Mouse (Mus musculus) layer of hippocampus, postnatal 10 days (tissue): ENCODE measurements at regions not wholly inside any gene's neighbourhood (a gene's known extent, or its start where the extent isn't known, plus 50 kb on each side); places are given as distances from the start of the nearest gene placed in this dataset.

Experiments used
- DNase-seq, 2 experiments: peaks; one replicate each; pipeline ENCODE4 v3.0.0; 2021; ENCODE audit warnings: low spot score in 2 of 2

DNA sequence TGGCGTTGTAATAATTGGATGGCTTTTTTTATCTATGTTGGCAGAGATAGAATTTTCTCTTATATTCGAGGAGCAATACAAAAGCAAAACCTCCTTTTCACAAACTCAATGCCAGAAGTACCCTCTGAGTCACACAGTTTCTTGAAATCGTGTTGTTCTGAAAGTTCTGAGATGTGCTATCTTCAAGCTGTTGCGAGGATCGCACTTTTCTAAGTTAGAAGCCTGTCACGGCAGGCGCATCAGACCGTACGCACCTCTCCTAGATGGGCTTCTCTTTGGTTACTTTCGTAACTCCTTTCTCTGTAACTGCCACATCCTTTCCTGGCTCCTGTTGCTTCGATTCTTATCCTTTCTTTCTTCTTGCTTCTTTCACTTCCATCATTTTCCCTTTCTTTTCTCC is 271.2 kb upstream of the Arrdc3 start:
- no peak for DNase-seq

DNA sequence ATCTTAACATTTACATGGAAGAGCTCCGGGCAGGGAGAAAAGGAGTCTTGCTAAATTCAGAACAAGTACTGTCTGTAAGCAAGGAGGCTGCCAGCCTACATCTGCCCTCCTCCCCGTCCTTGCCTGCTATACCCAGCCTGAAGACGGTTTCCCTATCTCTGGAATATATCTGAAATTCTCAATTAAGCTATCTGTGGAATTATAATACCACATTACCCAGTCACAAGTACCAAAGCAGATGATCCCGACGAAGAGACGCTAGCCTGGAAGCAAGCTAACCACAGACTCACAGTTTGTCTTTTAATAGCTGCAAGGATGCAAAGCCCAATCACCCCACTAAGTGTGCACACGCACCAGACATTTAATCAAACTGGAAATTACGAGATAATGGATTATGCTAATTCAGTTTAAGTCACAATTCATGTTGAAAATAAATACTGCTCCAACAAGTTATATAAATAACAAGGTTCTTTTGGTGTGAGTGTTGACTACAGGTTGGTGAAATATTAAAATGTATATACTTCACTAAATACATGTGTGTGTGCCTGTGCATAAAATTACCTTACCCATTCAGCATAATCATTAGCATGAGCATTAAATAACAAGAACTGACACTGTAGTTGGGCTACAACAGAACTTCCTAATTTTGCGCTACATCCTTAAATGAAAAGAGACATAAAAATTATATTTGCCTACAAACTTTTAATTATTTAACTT is 269.9 kb upstream of the Arrdc3 start:
- DNase-seq: no peak

DNA sequence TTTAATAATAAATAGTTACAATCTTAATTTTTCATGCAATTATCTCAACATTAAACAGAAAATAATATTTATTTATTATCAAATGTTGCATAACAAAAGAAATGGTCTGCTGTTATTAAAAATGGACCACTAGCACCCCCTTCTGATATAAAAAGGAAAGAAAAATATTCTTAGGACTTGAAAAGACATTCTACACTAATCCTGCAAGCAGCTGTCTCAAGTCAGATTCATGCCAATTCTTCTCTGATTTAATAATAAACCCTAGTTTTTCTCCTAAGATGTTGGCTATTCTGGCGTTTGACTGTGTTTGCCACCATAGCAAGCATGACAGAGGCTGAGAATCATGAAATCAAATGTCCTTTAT is 269.3 kb upstream of the Arrdc3 start:
- no peak for DNase-seq

DNA sequence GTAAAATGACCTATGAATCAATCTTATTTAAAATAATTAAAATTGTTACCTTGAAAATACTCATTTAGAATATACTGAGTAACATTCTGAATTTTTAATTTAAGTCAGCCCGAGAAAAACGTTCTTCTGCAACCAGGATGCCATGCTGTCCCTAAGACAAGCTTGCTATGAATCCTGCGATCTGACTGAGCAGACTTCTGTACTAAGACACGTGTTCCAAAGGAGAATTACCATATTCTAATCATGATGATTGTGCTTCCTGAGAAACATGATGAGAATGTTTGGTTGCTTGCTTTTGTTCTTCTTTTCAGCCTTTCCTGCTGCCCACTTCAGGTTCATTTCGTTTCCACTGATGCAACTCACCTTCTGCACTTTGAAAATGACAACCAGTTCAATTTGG is 268.2 kb upstream of the Arrdc3 start:
- no peak for DNase-seq

DNA sequence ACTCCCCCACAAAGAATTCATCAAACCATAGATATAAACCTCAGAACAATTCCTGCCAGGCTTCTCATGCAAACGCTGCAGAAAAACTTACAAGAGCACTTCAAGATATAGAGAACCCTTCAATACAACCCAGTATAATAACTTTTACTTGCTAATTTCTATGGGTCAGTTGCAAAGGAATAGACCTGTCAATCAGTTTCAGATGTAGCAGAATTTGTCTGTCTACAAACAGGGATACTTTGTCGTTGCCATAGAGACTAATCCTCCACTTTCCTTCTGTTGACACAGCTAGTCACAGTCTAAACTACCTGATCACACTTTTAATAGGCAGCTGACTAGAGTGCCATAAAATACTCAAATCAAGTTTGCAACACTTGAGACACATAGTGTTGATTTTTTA is 260.2 kb upstream of the Arrdc3 start:
- DNase-seq: no peak

DNA sequence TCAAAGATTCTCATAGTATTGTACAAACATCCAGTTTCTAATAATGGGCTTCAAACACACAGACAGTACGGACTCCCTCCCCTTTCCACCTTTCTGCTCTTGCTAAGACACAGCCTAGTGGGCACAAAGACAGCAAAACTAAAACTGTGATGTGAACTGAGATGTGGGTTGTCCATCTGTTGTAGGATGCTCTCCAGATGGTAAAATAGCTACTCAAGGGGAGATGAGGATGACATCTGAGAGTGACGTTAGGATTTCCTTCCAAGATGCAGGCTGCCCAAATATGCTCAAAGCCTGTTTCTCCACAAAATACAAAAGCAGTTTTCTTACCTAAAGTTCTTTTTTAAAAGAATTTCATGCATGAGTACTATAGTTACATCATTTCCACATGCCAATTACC is 241.8 kb upstream of the Arrdc3 start:
- no peak for DNase-seq

DNA sequence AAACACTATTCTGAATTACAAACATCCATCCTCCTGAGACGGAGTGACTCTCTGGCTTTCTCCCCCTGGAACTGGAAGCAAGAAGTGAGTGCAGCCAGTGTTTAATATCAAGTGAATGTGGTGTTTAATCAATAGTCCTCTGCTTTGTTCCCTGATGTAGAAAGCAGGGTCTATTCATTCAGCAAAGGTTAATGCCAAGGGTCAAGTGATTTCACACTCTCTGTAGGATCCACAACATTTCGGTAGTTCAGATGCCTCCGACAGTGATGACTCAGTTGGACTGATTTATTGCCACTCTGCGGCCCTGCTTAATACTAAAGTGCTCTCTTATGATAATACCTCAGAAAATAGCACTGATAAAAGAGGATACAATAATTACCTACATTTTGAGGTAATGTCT is 235.6 kb upstream of the Arrdc3 start:
- no peak for DNase-seq

DNA sequence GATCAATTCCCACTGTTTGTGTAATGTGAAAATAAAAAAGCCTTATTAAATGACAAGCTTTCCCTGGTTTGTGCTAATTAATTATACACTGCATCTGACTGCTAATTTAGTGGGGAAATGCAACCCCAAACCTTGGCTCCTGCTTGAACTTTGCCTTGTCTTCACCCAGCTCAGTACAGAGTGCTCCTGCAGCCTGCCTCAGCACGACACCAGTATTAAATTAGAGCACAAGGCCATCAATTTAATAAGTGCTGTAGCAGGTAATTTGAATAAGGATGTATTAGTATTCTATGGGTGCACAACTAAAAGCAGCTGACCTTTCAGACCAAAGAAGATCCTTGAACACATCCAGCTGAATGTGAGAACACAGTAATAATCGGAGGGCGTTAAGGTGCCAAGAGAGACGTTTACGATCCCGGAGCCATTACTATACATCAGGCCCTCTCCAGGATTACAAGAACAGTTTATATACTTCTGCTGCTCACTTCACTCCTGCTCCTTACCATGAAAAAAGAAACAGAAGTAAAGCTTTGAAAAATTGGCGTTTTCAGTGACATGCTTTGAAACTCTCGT is 230.1 kb upstream of the Arrdc3 start:
- DNase-seq: no peak

DNA sequence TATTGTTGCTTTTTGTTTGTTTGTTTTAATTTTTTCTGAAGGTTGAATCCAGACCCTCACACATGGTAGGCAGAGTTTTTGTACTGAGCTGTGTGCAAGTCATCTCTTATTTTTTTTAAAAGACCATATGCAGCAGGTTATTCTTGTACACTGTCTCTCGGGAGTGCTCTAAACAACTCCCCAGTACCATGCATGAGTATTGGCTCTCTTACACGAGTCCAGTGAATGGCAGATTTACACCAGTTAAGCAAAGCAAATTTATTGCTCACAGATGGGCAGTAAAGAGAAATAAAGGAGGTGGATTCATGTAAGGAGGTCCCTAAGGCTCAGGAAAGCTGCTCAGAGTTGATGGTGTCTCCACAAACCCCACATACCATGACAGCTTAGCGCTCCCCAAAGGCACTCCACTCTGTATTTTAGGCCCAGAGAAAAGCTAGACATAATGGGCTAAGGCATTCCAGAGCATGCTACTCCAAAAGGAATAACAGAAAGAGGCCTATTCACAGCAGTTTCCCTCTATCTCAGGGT is 216.9 kb upstream of the Arrdc3 start:
- DNase-seq: no peak

DNA sequence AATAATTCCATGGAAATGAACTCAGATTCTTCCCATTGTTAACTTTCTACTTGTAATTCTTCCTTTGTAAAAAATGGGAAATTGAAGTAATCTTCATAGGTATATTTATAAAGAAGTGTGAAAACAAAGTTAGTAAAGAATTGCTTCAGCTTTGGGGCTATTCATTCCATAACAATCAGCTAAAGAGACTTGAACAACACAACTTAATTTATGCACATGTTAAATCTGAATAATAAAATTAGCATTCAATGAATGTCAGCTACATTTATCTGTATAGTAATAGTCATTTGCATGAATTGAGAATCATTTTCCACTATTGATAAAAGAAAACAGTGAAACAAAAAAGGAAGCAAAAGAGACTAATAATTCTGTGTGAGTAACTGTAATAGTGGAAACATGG is 193.3 kb upstream of the Arrdc3 start:
- DNase-seq: no peak

DNA sequence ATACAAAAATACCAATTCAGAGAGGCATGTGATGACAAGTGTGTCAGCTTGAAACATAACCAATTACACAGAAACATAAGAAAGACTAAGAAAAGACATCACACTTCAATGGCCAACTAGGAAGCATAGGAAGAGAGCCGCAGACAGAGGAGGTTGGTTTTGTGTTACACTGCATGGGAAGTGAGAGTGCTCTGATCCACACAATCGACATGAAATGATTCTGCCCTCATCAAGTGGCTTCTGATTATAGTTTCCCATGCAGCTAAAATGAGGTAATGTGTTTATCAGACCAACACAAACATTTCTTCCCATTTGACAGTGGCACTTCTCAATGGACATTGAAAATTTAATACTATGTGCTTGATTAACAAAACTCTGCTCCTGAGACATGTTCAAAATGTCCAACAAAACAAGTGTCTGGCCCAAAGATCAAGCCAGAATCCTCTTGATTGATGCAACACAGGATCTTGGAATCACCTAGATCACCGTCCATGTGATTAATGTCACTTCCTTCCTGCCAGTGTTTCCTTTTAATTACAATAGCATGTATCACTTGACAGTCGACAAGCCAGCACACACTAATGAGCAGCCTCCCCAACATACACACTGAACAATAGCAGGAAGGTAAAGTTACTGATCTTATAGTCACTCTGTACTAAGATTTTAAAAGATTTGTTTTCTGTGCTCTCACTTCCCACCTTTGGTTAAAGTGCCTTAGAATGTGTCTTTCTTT is 192.4 kb upstream of the Arrdc3 start:
- DNase-seq: no peak

DNA sequence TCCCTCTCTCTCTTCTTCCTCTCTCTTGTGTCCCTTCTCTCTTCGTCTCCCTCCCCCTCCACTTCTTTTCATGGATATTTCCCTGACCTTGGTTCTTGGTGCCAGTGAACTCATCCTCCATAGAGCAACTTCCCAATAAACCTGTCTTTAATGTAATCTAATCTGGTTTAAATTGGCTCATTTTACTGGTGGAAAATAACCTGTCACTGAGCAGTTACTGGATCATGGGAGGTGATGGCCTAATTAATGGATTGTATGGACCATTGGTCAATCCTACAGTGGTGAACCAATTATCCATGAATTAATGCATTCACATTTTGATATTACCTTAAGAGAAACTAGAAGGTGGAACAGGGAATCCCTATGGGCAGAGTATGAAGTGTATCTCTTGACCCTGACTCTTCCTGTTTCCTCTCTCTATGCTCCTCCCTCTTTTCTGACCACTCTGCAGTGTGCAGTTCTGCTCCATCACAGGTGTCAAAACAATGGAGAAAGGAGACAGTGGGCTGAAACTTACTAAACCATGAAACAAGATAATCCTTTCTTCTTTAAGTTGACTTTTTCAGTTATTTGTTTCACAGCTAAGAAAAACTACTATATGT is 187.5 kb upstream of the Arrdc3 start:
- DNase-seq: no peak

DNA sequence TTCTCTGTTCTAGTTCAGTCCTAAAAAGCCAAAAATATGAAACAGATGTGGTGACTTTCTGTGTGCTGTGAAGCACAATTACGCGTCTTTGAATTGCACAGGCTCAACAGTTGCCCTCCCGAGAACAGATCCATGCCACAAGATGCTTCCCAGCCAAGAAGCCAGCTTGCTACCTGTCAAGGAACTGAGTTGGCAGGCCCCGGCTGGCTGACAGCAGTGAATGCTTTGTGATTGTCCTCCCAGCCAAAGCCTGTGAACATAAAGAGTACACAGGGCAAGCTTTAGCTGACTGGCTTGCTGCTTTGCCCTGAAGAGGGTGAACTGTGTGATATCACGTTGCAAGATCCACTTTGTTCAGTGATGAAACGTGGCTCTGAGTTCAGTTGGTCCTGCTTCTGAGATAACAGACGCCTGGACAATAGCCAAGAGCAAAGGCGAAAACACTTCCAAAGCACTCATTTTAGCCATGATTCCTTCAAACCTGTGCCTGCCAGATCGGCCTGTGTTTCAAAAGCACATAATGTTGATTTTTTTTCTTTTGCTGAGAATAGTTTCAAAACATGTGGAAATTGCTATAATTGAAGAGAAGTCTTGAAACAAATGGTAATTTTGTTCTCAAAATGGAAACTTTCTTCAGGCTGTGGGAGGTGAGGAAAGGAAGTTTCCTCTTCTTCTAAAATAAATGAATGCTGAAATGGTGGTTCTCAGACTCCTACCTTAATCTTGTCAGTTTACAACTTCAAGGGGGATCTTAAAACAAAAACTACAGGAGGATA is 173.5 kb upstream of the Arrdc3 start:
- peak in 1 of 2 experiments; percentile 5 for DNase-seq

DNA sequence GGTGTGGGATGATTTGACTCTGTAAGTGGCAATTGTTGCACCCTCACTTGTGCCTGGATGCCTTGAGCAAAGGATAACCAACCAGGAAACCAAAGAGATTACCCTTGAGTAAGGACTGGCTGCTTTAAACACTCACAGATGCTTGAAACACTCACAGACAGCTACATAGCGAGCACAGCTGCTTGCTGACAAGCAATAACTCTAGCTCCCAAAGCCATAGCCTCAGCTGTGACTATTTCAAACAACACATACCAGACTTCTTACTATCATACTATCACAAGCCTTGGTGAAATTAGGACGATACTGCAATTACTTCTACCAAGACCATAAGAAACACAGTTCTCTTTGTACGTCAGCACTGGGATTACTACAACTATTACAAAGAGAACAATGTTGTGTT is 163.9 kb upstream of the Arrdc3 start:
- DNase-seq: no peak

DNA sequence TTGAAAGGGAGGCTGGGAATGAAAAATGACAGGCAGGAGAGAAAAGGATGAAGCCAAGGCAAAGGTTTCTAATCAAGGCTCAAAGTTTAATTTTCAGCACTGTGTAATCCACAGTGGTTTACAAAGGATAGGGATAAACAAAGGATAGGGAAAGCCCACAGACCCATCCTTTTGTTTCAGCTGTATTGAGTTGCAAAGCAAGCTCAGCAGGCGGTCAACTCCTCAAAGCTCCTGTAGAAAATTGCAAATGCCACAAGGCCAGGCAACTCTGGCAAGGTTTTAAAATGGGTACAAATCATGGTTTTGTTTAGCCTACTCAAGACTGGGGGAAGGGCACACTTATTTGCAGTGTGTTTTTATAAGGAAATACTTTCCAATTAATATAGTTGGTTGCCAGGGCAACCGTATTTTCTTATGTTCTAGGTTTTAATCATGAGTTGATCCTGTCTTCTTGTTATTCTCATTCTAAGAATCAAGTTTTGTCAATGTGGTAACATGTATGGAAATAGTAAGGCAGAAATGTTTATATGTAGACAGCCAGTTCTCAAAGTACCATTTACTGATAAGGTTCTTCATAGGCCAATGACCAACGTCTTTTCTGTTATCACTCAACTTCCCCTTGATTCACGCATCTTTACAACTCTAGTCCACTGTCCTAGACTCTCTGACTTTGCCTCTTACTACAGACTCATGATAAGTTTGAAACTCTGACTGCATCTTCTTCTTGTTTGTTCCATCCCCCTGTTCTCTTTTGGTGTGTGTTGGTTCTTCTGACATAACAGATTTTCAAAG is 159.8 kb upstream of the Arrdc3 start:
- no peak for DNase-seq

DNA sequence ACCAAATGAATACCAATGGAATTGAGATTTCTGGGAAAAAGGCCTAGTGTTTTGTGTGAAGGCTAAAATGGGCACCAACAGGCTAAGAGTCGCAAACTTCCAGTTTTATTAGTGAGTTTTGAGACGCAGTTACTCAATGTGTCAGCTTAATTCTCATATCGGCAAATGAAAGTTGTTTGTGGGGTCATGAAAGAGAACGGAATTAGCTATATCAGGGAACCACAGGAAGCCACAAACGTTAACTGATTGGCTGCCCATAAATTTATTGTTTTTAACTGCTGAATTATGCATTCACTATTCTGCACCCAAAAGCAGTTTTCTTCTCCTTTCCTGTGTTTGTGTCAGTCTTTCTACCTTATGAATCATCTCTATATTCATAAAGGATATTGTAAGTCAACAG is 154.0 kb upstream of the Arrdc3 start:
- DNase-seq: no peak

DNA sequence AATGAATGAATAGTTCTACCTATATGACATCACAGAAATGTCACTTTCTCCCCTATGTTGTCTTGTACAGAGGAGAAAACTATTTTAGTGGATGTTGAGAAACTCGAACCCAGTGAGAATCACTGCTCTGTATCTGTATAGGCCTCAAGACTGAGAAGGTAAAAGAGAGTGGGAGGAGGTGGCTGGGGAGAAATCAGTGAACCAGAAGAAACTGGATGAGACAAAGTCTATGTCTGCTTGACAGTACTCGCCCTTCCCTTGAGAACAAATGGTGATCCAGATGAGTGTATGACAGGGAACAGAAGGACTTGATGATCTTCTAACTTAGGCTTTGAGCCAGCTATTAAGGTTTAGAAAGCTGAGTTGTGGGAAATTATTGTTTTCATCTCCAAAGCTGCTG is 137.2 kb upstream of the Arrdc3 start:
- no peak for DNase-seq

DNA sequence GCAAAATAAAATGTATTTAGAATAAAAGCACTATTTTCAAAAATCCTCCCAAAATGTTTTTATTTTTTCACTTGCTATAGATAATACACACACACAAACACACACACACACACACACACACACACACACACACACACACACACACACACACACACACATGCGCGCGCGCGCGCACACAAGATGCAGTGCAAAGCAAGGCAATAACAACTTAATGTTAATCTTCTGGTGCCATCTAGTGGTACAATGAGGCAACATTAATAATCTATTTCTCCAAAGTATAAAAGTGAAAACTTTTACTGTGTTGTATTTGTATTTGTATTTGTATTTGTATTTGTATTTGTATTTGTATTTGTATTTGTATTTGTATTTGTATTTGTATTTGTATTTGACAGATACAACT is 136.2 kb upstream of the Arrdc3 start:
- DNase-seq: peak; percentile 8 to 20
